Mouse (Mus musculus) T-helper 17 cell (primary cell): Measurements from ENCODE around the gene Rinl.

Source experiments
- in situ Hi-C, 2 experiments: fragments of 300-600 bp; cut with MboI, MseI; formaldehyde crosslinking; loops; 1 replicate in 1 of 2; 2 replicates in 1 of 2; pipeline ENCODE4 v1.15.1; 2025; ENCODE audit warnings: high pct_unique_total_duplicates in 2 of 2

Rinl gene

GRCm38 (mm10) chr7:28808221-28808941 is 19.6 kb downstream of the Rinl start, which contains the start of gene Hnrnpl:
Gene Hnrnpl, plus strand, starts transcription at chr7:28808541.
- in situ Hi-C loops = loop anchor here in 1 of 2 experiments (25.0 kb wide), 1 partner anchor 1604 kb away; the partner anchor contains the start of genes Hcst, Nfkbid and Tyrobp

DNA sequence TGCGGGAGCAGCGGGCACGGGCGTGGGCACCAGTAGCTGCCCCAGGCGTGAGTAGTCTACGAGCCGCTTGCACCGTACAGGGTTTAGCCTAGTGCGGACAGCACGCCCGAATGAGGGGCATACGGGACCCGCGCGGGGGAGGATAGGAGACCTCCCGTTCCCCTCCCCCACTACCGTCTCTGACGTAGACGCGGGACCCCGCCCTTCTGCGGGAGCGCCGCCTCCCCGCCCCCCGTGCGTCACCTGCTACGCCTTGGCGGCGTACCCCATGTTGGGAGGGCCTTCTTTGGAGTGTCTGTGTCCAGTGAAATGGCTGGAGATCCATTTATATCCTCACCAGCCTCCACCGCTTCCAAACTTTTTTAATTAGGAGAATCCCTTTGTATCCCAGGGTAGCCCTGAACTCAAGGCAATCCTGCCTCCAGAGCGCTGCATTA is 20.2 kb downstream of the Rinl start:
- in situ Hi-C loops = loop anchor here in 1 of 2 experiments (25.0 kb wide), 1 partner anchor 1603 kb away; the partner anchor contains the start of genes Hcst, Nfkbid and Tyrobp

GRCm38 (mm10) chr7:28809401-28810089 is 20.8 kb downstream of the Rinl start:
- in situ Hi-C loops = loop anchor here in 1 of 2 experiments (25.0 kb wide), 1 partner anchor 1603 kb away; the partner anchor contains the start of genes Hcst, Nfkbid and Tyrobp

DNA sequence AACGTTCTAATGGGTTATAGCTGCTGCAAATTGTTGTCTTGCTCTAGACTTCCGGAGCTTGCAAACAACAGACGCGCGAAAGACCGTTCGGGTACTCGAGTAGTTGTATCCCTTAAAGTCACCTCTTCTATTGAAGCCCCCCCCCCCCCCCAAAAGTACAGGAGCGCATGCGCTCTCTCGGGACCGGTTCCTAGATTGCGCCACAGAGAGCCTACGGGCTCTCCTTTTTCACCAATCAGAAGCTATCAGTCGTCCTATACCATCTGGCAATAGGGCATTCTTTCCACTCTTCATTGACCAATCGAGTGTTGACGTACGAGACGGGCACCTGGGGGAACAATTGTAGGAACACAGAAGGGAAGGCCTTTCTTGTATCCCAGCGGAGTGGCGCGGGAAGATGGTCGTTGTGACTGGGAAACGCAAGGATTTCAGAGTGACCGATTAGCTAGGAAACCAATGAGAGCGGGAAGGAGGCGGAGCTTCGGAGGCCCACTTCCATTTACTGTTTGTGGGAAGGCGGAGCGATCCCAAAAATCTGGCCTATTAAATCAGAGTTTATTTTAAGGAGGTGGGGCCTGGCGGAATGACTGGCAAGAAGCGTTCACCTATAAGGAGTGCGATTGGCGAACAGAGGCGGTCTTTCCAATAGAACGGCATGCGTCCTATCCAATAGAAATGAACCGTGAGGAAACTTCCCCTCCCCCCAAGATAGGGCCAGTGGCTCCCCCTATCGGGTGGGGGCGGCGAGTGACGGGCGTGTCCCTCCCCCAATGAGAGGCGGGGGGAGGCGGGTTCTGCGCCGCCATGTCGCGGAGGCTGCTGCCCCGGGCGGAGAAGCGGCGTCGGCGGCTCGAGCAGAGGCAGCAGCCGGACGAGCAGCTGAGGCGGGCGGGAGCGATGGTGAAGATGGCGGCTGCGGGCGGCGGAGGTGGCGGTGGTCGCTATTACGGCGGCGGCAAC is 21.6 kb downstream of the Rinl start:
- in situ Hi-C loops = loop anchor here in 1 of 2 experiments (25.0 kb wide), 1 partner anchor 1602 kb away; the partner anchor contains the start of genes Hcst, Nfkbid and Tyrobp

DNA sequence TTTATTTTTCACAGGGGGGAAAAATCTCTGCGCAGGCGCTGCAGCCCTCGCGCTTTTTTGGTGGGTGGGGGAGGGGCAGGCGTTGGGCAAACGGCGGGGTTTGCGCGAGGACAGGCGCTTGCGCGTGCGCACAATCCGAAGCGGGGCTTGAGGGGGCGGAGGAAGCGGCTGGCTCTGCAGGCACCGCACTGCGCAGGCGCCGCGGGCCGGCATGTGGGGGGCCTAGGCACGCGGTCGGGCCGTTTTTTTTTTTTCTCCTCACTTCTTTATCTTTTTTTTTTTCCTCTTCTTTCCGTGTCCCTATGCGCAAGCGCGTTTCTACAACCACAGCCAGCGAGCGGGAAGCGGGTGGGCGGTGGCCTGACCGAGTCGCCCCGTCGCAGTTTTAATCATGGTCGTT is 22.5 kb downstream of the Rinl start:
- in situ Hi-C loops = loop anchor here in 1 of 2 experiments (25.0 kb wide), 1 partner anchor 1601 kb away; the partner anchor contains the start of genes Hcst, Nfkbid and Tyrobp

DNA sequence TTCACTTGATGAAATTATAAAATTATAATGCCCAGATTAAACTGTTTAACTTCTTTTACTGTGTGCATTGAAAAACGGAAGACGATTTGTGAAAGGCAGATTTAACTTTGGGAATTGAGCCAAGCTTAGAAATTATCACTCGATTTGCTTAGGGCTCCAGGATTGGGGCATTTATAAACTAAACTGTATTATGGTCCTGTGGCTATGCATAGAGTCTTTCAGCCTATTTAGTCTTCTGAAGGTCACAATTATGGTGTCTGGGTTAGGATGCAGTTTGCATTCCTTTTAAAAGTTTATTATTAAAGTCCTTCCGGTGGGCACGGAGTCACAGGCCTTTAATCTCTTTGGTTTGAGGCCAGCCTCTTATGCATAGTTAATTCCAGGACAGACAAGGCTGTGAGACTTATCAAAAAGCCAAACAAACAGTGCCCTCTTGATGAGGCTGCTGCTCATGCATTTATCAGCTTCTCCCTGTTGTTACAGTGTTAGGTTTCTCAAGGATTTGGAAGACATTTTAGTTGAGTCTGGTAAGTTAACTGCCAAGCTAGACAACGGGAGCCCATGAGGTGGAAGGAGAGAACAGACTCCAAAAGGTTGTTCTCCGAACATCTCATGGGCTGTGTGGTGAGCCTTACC is 23.0 kb downstream of the Rinl start:
- in situ Hi-C loops = loop anchor here in 1 of 2 experiments (25.0 kb wide), 1 partner anchor 1601 kb away; the partner anchor contains the start of genes Hcst, Nfkbid and Tyrobp

DNA sequence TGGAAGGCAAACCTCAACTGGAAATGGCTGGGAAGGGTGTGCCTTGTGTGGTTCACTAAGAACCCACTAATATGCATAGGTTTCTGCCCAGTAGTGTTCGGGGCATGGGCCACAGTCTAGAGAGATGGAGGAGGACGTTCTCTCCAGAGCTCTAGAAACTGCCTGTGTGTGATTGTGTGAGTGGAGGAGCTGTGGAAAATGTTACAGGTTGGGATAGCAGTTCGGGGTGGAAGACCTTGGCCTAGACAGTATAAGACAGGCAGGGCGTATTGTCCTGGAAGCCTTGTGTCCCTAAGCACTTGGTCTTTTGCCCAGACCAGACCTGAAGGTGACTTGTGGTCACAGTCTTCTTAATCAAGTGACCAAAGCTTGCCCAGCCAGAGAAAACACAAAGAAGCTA is 23.7 kb downstream of the Rinl start:
- in situ Hi-C loops = loop anchor here in 1 of 2 experiments (25.0 kb wide), 1 partner anchor 1600 kb away; the partner anchor contains the start of genes Hcst, Nfkbid and Tyrobp

DNA sequence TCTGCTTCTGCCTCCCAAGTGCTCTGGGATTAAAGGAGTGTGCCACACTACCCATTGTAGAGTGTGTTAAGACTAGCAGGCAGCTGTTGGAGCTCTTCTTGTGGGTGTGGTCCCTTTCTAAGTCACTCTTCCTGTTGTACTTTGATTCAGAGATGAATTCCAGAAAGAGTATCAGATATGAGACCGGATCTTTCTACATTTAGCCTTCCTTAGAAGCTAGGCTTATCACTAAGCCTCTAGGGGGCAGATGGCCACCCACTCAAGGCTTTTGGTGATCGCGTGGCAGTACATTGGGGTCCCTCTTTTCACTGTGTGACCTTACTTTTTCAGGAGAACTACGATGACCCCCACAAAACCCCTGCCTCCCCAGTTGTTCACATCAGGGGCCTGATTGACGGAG is 24.2 kb downstream of the Rinl start:
- in situ Hi-C loops = loop anchor here in 1 of 2 experiments (25.0 kb wide), 1 partner anchor 1599 kb away; the partner anchor contains the start of genes Hcst, Nfkbid and Tyrobp

- in situ Hi-C loops = loop anchor here in 1 of 2 experiments (25.0 kb wide), 1 partner anchor 1598 kb away; the partner anchor contains the start of genes Hcst, Nfkbid and Tyrobp
These were observed 25.7 kb downstream of the Rinl start for GRCm38 (mm10) chr7:28814306-28815034.

- in situ Hi-C loops = loop anchor here in 1 of 2 experiments (25.0 kb wide), 1 partner anchor 1597 kb away; the partner anchor contains the start of genes Hcst, Nfkbid and Tyrobp
These were observed 26.5 kb downstream of the Rinl start for GRCm38 (mm10) chr7:28815230-28815629.

DNA sequence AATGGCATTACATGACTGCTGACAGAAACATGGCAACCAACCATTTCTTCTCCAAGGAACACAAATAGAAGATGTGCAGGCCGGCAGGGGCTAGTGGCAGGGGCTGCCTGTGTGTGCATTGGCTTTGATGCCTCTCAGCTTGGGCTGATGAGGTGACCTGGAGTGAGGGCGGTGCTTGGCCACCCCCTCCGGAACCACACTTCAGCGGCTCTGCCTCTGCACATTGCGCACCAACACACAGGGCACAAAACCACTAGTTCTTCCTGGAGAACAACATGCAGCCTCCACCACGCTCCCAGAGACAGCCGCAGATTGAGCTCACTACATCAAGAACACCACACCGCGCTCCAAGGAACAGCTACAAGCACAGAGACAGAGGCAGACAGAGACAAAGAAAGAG is 27.4 kb downstream of the Rinl start:
- in situ Hi-C loops = loop anchor here in 1 of 2 experiments (25.0 kb wide), 1 partner anchor 1596 kb away; the partner anchor contains the start of genes Hcst, Nfkbid and Tyrobp

DNA sequence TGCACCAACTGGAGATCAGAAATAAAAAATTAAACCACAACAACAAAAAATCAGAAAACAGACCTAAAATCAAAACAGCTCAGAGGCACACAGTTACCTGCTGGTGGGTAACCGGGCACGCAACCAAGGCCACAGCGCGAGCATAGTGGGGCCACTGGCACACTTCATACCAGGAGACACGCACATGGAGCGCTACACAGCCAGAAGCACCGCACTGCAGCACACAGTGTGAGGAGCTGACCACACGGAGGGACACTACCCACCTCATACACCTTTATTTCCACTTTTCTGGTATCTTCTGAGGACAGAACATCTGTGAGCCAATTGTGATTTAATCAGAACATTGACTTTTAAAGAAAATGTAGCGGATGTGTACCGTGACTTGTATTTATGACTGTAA is 28.2 kb downstream of the Rinl start:
- in situ Hi-C loops = loop anchor here in 1 of 2 experiments (25.0 kb wide), 1 partner anchor 1595 kb away; the partner anchor contains the start of genes Hcst, Nfkbid and Tyrobp

GRCm38 (mm10) chr7:28817524-28817923 is 28.8 kb downstream of the Rinl start:
- in situ Hi-C loops = loop anchor here in 1 of 2 experiments (25.0 kb wide), 1 partner anchor 1595 kb away; the partner anchor contains the start of genes Hcst, Nfkbid and Tyrobp

- in situ Hi-C loops = loop anchor here in 1 of 2 experiments (25.0 kb wide), 1 partner anchor 1594 kb away; the partner anchor contains the start of genes Hcst, Nfkbid and Tyrobp
These were observed 29.2 kb downstream of the Rinl start for GRCm38 (mm10) chr7:28817957-28818356.

DNA sequence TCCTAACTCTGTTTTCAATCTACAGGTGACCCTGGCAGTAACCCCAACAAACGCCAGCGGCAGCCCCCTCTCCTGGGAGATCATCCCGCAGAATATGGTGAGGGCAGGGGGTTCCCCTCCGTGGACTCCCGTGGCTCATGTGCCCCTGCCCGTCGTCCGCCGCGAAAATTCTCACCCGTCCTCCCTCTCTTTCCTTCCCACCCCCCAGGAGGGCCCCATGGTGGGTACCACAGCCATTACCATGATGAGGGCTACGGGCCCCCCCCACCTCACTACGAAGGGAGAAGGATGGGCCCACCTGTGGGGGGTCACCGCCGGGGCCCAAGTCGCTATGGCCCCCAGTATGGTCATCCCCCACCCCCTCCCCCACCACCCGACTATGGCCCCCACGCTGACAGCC is 29.7 kb downstream of the Rinl start:
- in situ Hi-C loops = loop anchor here in 1 of 2 experiments (25.0 kb wide), 1 partner anchor 1594 kb away; the partner anchor contains the start of genes Hcst, Nfkbid and Tyrobp

DNA sequence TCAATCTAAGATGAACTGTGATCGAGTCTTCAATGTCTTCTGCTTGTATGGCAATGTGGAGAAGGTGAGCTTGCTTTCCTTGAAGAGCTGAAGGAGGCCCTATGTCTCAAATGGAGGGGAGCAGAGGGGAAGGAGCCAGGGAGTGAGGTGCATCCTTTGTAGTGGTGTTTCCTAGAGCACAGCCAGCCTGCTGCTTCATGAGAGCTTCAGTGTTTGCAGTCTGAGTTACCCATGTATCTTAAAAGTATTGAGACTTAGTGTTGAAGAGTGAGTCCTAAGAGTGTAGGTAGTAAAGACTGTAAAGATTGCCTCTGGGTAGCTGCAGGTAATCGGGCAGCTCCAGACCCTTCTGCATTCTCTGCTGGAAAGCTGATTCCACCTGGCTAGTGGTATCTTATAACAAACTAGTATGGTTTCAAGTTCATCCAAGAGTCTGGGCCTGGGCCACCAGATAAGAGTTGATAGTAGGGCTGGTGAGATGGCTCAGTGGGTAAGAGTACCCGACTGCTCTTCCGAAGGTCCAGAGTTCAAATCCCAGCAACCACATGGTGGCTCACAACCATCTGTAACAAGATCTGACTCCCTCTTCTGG is 30.2 kb downstream of the Rinl start:
- in situ Hi-C loops = loop anchor here in 1 of 2 experiments (25.0 kb wide), 1 partner anchor 1593 kb away; the partner anchor contains the start of genes Hcst, Nfkbid and Tyrobp

DNA sequence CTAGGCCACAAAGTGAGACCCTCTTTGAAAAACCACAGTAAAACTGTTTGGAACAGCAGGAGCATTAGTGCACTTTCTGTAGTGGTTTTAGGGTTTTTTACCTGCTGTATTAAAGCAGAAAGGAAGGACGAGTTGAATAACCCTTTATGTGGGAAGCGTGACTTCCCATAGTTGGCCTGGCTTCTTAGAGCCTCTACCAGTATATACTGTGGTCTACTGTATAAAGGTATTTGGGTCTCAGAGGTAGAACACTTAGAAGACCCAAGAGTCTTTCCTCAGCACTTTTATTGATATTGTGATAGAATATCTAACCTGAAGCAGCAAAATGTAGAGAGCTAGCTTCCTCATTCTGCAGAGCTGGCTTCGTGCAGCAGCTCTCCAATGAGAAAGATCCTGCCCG is 30.8 kb downstream of the Rinl start:
- in situ Hi-C loops = loop anchor here in 1 of 2 experiments (25.0 kb wide), 1 partner anchor 1593 kb away; the partner anchor contains the start of genes Hcst, Nfkbid and Tyrobp
